Mouse (Mus musculus): Measurements from ENCODE around the gene Wdr54. TPM values are rescaled to one million over a fixed set of nuclear protein-coding genes. Genes with fewer than 3 reads are reported as not detected.
A peak's percentile ranks its signal among the peaks of the same experiment; 100 is the strongest.

Wdr54 gene
- polyA plus RNA-seq, 1 experiment = 0.77 TPM

DNA sequence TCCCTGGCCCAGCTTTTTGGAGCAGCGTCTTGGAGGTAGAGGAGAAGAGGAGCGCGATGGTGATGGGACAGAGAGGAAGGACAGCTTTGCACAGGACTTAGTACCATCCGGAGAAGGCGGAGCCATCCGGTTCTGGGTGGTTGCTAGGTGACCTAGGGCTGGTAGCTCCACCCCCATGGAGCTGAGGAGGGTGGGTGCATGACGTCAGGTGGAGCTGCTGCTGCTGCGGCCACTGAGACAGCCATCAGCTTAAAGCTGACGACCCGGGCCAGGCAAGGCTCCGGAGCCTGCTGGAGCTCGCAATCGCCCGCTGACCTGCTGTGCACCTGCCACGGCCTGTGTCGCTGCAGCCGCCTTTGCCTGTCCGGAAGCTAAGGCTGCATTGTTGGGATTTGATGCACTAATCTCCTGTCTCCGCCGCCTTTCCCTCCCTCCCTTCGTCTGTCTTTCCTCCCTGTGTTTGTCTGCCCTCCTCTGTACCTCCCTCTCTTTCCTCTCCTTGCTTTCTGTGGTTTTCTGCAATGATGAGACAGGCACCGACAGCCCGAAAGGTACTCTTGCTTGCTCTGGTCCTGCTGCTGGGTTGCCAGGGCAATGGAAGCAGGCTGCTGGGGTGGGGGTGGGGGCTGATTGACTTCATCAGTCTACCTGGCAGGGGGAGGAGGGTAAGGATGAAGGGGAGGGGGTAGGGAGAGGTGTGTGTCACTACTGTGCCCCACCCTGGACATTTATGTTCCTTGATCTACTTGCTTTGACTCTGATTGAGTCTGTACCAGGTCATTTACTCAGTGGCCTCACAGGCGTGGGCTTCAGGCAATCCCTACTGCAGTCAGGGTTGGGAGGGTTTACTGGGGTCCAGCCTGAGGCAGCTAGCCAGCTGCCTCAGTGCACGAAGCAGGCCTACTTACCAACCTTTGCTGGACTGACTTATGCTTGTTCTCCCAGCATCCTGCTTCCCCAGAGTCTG, 30.0 kb upstream of the Wdr54 start:
- H3K4me3 ChIP-seq (ENCODE audit: extremely low read depth, insufficient read depth, insufficient read length) = no peak overlapping the region
- H3K27me3 ChIP-seq (ENCODE audit: control insufficient read depth, insufficient read depth, low read length) = no peaks in the 10 kb centered on the region
- WGBS = 51% methylated on average over 25 of the region's 25 CpGs
- peak in 1 of 2 experiments; percentile 34 for DNase-seq (ENCODE audit: low read depth in 1 of 2, low spot score in 2 of 2)
- no peak for TF ChIP-seq POLR2A (IDR thresholded peaks at IDR 0.05; ENCODE audit: low read depth, low read length)
- no peak for TF ChIP-seq CTCF (IDR thresholded peaks at IDR 0.05; ENCODE audit: extremely low read depth, insufficient read depth, insufficient read length, insufficient replicate concordance)
- no peaks in the 10 kb centered on the region for H3K4me1 ChIP-seq (ENCODE audit: control insufficient read depth, insufficient read depth, insufficient read length)
- no peak overlapping the region for H3K27ac ChIP-seq (ENCODE audit: insufficient read depth, low read length)
- peaks cover 25% of the 10 kb centered on the region for H3K36me3 ChIP-seq (ENCODE audit: control insufficient read depth, insufficient read depth, low read length)

DNA sequence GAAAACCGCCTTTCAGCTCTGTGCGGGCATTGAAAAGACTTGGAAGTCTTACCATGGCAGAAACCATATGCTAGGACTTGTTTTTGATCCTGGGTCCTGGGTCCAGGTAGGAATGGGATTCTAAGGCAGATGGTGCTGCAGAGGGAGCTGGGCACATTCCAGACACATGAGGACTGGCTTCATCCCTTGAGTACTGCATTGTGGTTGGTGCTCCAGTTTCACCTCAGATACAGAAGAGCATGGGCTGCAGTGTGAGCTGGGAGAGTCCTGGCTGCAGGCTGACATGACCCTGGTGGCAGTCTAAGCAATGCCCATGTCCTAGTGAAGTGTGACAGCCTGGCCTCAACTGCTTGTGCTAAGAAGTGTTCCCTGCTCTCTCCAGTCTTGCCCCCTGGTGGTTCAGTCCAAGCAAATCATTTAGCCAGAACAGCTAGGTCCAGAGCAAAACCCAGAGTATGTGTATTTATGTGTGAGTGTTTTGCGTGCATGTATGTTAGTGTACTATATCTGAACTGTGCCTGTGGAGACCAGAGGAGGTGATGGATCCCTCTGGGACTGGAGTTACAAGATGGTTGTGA, 28.8 kb upstream of the Wdr54 start:
- DNase-seq (ENCODE audit: low read depth in 1 of 2, low spot score in 2 of 2) = no peak
- Histone ChIP-seq H3K36me3 (ENCODE audit: control insufficient read depth, insufficient read depth, low read length) (peaks cover 13% of the 10 kb centered on the region), H3K4me1 (ENCODE audit: control insufficient read depth, insufficient read depth, insufficient read length) (no peaks in the 10 kb centered on the region), H3K4me3 (ENCODE audit: extremely low read depth, insufficient read depth, insufficient read length) (no peak overlapping the region), H3K27ac (ENCODE audit: insufficient read depth, low read length) (no peak overlapping the region), H3K27me3 (ENCODE audit: control insufficient read depth, insufficient read depth, low read length) (no peaks in the 10 kb centered on the region)
- 97% methylated on average over 3 of the region's 3 CpGs for WGBS
- TF ChIP-seq CTCF (IDR thresholded peaks at IDR 0.05; ENCODE audit: extremely low read depth, insufficient read depth, insufficient read length, insufficient replicate concordance) = no peak

DNA sequence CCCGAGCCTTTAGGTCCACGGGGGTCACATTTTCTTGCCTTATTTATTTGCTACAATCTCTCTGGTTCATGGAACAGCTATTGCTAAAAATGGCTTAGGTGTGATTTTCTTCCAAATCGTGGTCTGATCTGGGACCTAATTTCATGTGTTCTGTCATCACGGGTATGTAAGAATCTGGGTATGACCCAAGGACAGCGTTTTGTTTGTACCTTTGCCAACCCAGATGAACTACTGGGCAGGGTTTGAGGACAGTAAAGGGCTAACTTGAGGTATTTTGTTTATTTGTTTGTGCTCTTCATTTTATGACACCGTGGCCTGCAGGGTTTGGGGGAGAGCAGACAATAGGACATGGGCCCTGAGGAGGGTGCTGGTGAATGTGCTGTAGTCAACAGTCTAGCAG, 24.4 kb upstream of the Wdr54 start:
- Histone ChIP-seq H3K36me3 (ENCODE audit: control insufficient read depth, insufficient read depth, low read length) (peaks cover 3% of the 10 kb centered on the region; the same call in 1 of the 2 replicates), H3K27ac (ENCODE audit: insufficient read depth, low read length) (no peak overlapping the region), H3K27me3 (ENCODE audit: control insufficient read depth, insufficient read depth, low read length) (no peaks in the 10 kb centered on the region), H3K4me1 (ENCODE audit: control insufficient read depth, insufficient read depth, insufficient read length) (no peaks in the 10 kb centered on the region), H3K4me3 (ENCODE audit: extremely low read depth, insufficient read depth, insufficient read length) (no peak overlapping the region)
- TF ChIP-seq POLR2A (IDR thresholded peaks at IDR 0.05; ENCODE audit: low read depth, low read length) (no peak), CTCF (IDR thresholded peaks at IDR 0.05; ENCODE audit: extremely low read depth, insufficient read depth, insufficient read length, insufficient replicate concordance) (no peak)
- WGBS = 81% methylated on average over 6 of the region's 6 CpGs
- DNase-seq (ENCODE audit: low read depth in 1 of 2, low spot score in 2 of 2) = no peak

DNA sequence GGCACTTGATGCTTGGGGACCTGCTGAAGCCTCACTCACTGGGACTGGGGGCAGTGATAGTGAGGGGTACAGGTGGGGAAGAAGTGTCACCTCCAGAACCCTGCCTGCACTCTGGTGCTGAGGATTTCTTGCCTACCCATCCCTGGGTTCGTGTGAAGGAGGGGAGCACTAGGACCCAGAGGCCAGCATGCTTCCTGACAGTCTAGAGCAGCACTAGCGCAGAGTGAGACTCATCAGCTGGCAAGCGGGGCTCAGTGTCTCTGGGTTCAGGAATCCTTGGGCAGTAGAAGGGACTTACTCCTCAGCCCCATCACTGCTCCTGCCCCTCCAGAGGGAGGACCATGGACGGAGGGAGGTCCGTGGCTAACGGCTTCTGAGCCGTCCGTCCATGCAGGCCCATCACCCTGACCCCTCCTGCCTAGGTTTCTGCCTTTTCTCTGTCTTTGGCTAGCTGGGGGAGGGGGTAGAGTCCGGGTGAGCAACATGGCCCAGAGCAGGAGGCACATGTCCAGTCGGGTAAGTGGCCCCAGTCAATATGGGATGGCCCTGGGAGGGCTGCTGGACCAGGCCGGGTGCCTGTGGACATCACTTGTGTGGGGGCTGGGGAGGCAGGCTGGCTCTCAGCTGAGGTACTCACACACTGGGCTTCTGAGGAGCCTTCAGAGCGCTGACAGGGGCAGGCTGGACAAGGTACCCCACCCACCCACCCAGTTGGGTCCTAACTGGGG, 23.4 kb upstream of the Wdr54 start:
- 81% methylated on average over 12 of the region's 12 CpGs for WGBS
- no peak for DNase-seq (ENCODE audit: low read depth in 1 of 2, low spot score in 2 of 2)
- Histone ChIP-seq H3K4me3 (ENCODE audit: extremely low read depth, insufficient read depth, insufficient read length) (no peak overlapping the region), H3K27ac (ENCODE audit: insufficient read depth, low read length) (no peak overlapping the region), H3K27me3 (ENCODE audit: control insufficient read depth, insufficient read depth, low read length) (no peaks in the 10 kb centered on the region), H3K4me1 (ENCODE audit: control insufficient read depth, insufficient read depth, insufficient read length) (no peaks in the 10 kb centered on the region), H3K36me3 (ENCODE audit: control insufficient read depth, insufficient read depth, low read length) (peaks cover 3% of the 10 kb centered on the region; the same call in 1 of the 2 replicates)
- no peak for TF ChIP-seq CTCF (IDR thresholded peaks at IDR 0.05; ENCODE audit: extremely low read depth, insufficient read depth, insufficient read length, insufficient replicate concordance)
- no peak for TF ChIP-seq POLR2A (IDR thresholded peaks at IDR 0.05; ENCODE audit: low read depth, low read length)

DNA sequence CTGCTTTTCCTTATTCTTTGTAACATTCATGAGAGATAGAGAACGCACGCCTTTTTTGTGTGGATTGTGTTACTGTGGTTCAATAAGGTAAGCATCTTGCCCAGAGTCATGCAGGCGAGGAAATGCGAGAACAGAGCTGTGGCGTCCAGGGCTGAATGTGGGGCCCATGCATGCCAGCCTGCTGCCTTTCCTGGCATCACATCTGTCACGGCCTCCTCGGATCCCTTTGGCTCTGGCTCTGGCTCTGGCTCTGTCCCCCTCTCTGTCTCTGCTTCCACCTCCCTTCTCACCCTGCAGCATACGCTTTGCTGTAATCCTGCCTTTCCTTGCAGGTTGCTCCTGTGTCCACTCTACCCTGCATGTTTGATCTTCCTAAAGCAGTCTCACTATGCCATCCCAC, 19.8 kb upstream of the Wdr54 start:
- DNase-seq (ENCODE audit: low read depth in 1 of 2, low spot score in 2 of 2) = no peak
- no peak overlapping the region for H3K27ac ChIP-seq (ENCODE audit: insufficient read depth, low read length)
- no peak for TF ChIP-seq POLR2A (IDR thresholded peaks at IDR 0.05; ENCODE audit: low read depth, low read length)
- TF ChIP-seq CTCF (IDR thresholded peaks at IDR 0.05; ENCODE audit: extremely low read depth, insufficient read depth, insufficient read length, insufficient replicate concordance) = no peak
- H3K4me1 ChIP-seq (ENCODE audit: control insufficient read depth, insufficient read depth, insufficient read length) = no peaks in the 10 kb centered on the region
- no peaks in the 10 kb centered on the region for H3K36me3 ChIP-seq (ENCODE audit: control insufficient read depth, insufficient read depth, low read length)
- H3K27me3 ChIP-seq (ENCODE audit: control insufficient read depth, insufficient read depth, low read length) = no peaks in the 10 kb centered on the region
- H3K4me3 ChIP-seq (ENCODE audit: extremely low read depth, insufficient read depth, insufficient read length) = no peak overlapping the region
- 92% methylated on average over 8 of the region's 8 CpGs for WGBS

DNA sequence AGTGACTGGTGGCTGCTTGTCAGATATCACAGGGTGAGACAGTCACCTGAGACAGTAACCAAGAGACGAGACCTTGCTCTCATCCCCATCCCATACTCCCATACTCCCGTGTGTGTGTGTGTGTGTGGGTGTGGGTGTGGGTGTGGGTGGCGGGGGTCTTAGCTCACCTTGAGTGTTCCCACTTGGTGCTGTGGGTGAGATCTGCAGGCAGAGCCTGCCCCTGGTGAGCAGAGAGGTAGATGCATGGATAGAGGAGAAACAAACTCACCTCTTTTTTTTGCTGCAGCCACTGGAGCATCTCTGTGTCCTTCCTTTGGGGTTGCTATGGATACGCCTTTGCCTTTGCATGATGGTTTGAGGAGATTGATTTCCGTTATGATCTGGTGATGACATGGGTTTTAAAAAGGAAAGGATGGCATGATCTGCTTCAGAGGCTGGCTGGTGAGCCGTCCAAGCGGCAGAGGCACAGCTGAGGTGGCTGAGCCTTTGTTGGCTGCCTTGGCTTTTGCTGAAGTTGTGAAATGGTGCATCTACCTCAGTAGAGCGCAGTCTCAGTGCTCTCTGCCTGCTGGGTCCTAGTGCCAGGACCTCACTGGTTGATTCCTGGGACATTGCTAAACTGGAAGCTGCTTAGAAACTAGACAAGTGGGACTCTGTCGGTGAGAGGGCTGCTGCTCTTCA, 16.2 kb upstream of the Wdr54 start:
- Histone ChIP-seq H3K4me3 (ENCODE audit: extremely low read depth, insufficient read depth, insufficient read length) (no peak overlapping the region), H3K36me3 (ENCODE audit: control insufficient read depth, insufficient read depth, low read length) (no peaks in the 10 kb centered on the region), H3K27ac (ENCODE audit: insufficient read depth, low read length) (no peak overlapping the region), H3K27me3 (ENCODE audit: control insufficient read depth, insufficient read depth, low read length) (no peaks in the 10 kb centered on the region), H3K4me1 (ENCODE audit: control insufficient read depth, insufficient read depth, insufficient read length) (no peaks in the 10 kb centered on the region)
- no peak for TF ChIP-seq CTCF (IDR thresholded peaks at IDR 0.05; ENCODE audit: extremely low read depth, insufficient read depth, insufficient read length, insufficient replicate concordance)
- 87% methylated on average over 9 of the region's 9 CpGs for WGBS
- DNase-seq (ENCODE audit: low read depth in 1 of 2, low spot score in 2 of 2) = no peak

Data from spleen, adult 2 months (tissue).